Comparison of ENCODE assay signal across 12 mouse cellular contexts in the genomic region with DNA sequence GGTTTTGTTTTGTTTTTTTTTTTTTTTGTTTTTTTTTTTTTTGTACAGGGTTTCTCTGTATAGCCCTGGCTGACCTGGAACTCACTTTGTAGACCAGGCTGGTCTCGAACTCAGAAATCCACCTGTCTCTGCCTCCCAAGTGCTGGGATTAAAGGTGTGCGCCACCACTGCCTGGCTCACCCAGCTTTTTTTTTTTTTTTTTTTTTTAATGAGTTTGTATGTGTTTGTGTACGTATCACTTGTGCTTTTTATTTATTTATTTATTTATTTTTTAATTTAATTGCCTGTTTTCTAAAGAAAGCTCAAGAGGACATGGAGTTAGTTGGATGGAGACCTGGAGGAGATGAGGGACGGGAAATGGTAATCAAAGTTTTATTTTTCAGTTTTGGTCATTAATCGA. TPM values are rescaled to one million over a fixed set of nuclear protein-coding genes. Genes with fewer than 3 reads are reported as not detected.
DNase-seq lines count a peak whose midpoint lies in the region; ATAC-seq and TF ChIP-seq lines count a peak whose summit lies in the region.
"Not testable (repeated sequence)": the region's sequence is repeated elsewhere in the genome, so short reads cannot be mapped to it uniquely, and the experiment has no call there.
"Had no signal": no experiment of that assay in that cellular context is flagged by ENCODE, and none has a peak within 500 bp of the region (broad histone marks: within the 10 kb centered on the region; RNA-seq: fewer than 3 reads in every experiment).

No protein-coding gene starts in this region.

- not testable (repeated sequence) for H3K4me1 ChIP-seq in MEL (ENCODE audit: control insufficient read depth in 1 of 2, insufficient read depth in 2 of 2, low read length in 2 of 2); forebrain, embryonic 13.5 days; heart, embryonic 14.5 days (ENCODE audit: control insufficient read depth in 2 of 2, insufficient read depth in 2 of 2, low read length in 2 of 2); hindbrain, postnatal 0 days (ENCODE audit: insufficient read depth, low read length); limb, embryonic 10.5 days; liver, embryonic 16.5 days (ENCODE audit: control insufficient read depth, low read depth, low read length); midbrain, embryonic 13.5 days (replicated peaks); stomach, embryonic 15.5 days

- not testable (repeated sequence) for ATAC-seq in forebrain, embryonic 13.5 days; heart, embryonic 14.5 days (ENCODE audit: insufficient number of reproducible peaks, insufficient read depth, low FRiP score, low read depth); hindbrain, postnatal 0 days; liver, embryonic 16.5 days (ENCODE audit: low read depth); midbrain, embryonic 13.5 days; stomach, embryonic 15.5 days (ENCODE audit: insufficient read depth, low FRiP score, low read depth)

- not testable (repeated sequence) for TF ChIP-seq RAD21 in MEL (IDR thresholded peaks at IDR 0.05; ENCODE audit: low read depth, low read length)

- DNase-seq in MEL (ENCODE audit: low read depth, low spot score); hindbrain, postnatal 0 days (ENCODE audit: low spot score); limb, embryonic 10.5 days (ENCODE audit: low spot score): not testable (repeated sequence)

- peaks cover 44% of the 10 kb centered on the region for H3K79me2 ChIP-seq in MEL (ENCODE audit: control insufficient read depth, insufficient read depth, low read length, poor library complexity)

- not testable (repeated sequence) for H3K27me3 ChIP-seq in MEL (ENCODE audit: control insufficient read depth in 1 of 2, insufficient read depth in 2 of 2, low read length in 2 of 2); forebrain, embryonic 13.5 days; heart, embryonic 14.5 days (ENCODE audit: control insufficient read depth, insufficient read depth, low read length); hindbrain, postnatal 0 days (ENCODE audit: insufficient read depth, low read length); limb, embryonic 10.5 days (ENCODE audit: low read depth, poor library complexity, severe bottlenecking); liver, embryonic 16.5 days (ENCODE audit: control insufficient read depth, insufficient read depth, low read depth, low read length); midbrain, embryonic 13.5 days; stomach, embryonic 15.5 days (replicated peaks)

- H3K36me3 ChIP-seq in MEL (ENCODE audit: control insufficient read depth in 1 of 2, insufficient read depth in 2 of 2, low read length in 2 of 2); hindbrain, postnatal 0 days (ENCODE audit: insufficient read depth, low read length); liver, embryonic 16.5 days (ENCODE audit: control insufficient read depth, insufficient read depth); midbrain, embryonic 13.5 days; stomach, embryonic 15.5 days: not testable (repeated sequence)
- peaks cover 10% of the 10 kb centered on the region for H3K36me3 ChIP-seq in forebrain, embryonic 13.5 days (ENCODE audit: poor library complexity, severe bottlenecking)
- H3K36me3 ChIP-seq in heart, embryonic 14.5 days (ENCODE audit: control insufficient read depth, insufficient read depth, low read length), result peaks cover 17% of the 10 kb centered on the region
- peaks cover 15% of the 10 kb centered on the region for H3K36me3 ChIP-seq in limb, embryonic 10.5 days

- H3K27ac ChIP-seq in MEL (ENCODE audit: control insufficient read depth, low read depth, low read length), result peak overlapping the region; percentile 49
- H3K27ac ChIP-seq in forebrain, embryonic 13.5 days; heart, embryonic 14.5 days (replicated peaks in 1 of 2; ENCODE audit: control insufficient read depth in 1 of 2, insufficient read depth in 1 of 2, low read depth in 2 of 2, low read length in 2 of 2); limb, embryonic 10.5 days; liver, embryonic 16.5 days (ENCODE audit: low read length): not testable (repeated sequence)
- peak overlapping the region; percentile 86; the same call in 1 of the 2 replicates for H3K27ac ChIP-seq in hindbrain, postnatal 0 days
- H3K27ac ChIP-seq in midbrain, embryonic 13.5 days, result 0 out of 2 replicates have a peak overlapping the region, but pooled peaks have one; percentile 56
- peak overlapping the region; percentile 48; the same call in 1 of the 2 replicates for H3K27ac ChIP-seq in stomach, embryonic 15.5 days

- not testable (repeated sequence) for TF ChIP-seq EP300 in MEL (IDR thresholded peaks at IDR 0.05; ENCODE audit: low read depth in 1 of 2, low read length in 2 of 2)

- 81% methylated on average over 5 of the region's 5 CpGs for WGBS in forebrain, embryonic 13.5 days
- WGBS in heart, embryonic 14.5 days, result 89% methylated on average over 5 of the region's 5 CpGs
- WGBS in hindbrain, postnatal 0 days, result 92% methylated on average over 5 of the region's 5 CpGs
- 89% methylated on average over 5 of the region's 5 CpGs for WGBS in limb, embryonic 10.5 days
- 78% methylated on average over 5 of the region's 5 CpGs for WGBS in liver, embryonic 16.5 days (ENCODE audit: insufficient replicate concordance)
- 86% methylated on average over 5 of the region's 5 CpGs for WGBS in midbrain, embryonic 13.5 days
- 88% methylated on average over 5 of the region's 5 CpGs for WGBS in stomach, embryonic 15.5 days

- H3K9ac ChIP-seq in MEL (ENCODE audit: control insufficient read depth, low read depth, low read length, poor library complexity, severe bottlenecking), result peak overlapping the region; percentile 66
- not testable (repeated sequence) for H3K9ac ChIP-seq in forebrain, embryonic 13.5 days; hindbrain, postnatal 0 days (replicated peaks; ENCODE audit: low read length); midbrain, embryonic 13.5 days (replicated peaks); stomach, embryonic 15.5 days
- peak overlapping the region; percentile 86; the same call in 1 of the 2 replicates for H3K9ac ChIP-seq in heart, embryonic 14.5 days (ENCODE audit: low read length)
- 0 out of 2 replicates have a peak overlapping the region, but pooled peaks have one; percentile 29 for H3K9ac ChIP-seq in liver, embryonic 16.5 days (ENCODE audit: low read depth, low read length)

- H3K4me2 ChIP-seq in forebrain, embryonic 13.5 days, result 0 out of 2 replicates have a peak overlapping the region, but pooled peaks have one; percentile 64
- peak overlapping the region; percentile 78 for H3K4me2 ChIP-seq in heart, embryonic 14.5 days (ENCODE audit: low read length)
- peak overlapping the region; percentile 73 for H3K4me2 ChIP-seq in hindbrain, postnatal 0 days (ENCODE audit: low read depth, low read length)
- peak overlapping the region; percentile 76 for H3K4me2 ChIP-seq in liver, embryonic 16.5 days (ENCODE audit: low read depth, low read length)
- H3K4me2 ChIP-seq in midbrain, embryonic 13.5 days (replicated peaks), result peak overlapping the region; percentile 61
- H3K4me2 ChIP-seq in stomach, embryonic 15.5 days, result peak overlapping the region; percentile 40

- TF ChIP-seq POLR2A in MEL (IDR thresholded peaks at IDR 0.05; ENCODE audit: control insufficient read depth in 1 of 2, insufficient read depth in 1 of 2, low read depth in 1 of 2, low read length in 2 of 2, poor library complexity in 1 of 2), result not testable (repeated sequence)

- TF ChIP-seq CTCF in MEL (IDR thresholded peaks at IDR 0.05 in 2 of 3, conservative IDR thresholded peaks at IDR 0.05 in 1 of 3; ENCODE audit: control insufficient read depth in 1 of 3, insufficient read depth in 1 of 3, low read depth in 2 of 3, low read length in 3 of 3, poor library complexity in 1 of 3, severe bottlenecking in 1 of 3); hindbrain, postnatal 0 days (IDR thresholded peaks at IDR 0.05; ENCODE audit: low read depth): not testable (repeated sequence)

- H3K9me3 ChIP-seq in MEL (replicated peaks; ENCODE audit: insufficient read depth, low read length); forebrain, embryonic 13.5 days (replicated peaks); heart, embryonic 14.5 days (ENCODE audit: control insufficient read depth, low read length); hindbrain, postnatal 0 days (ENCODE audit: low read length); limb, embryonic 10.5 days (replicated peaks); liver, embryonic 16.5 days (replicated peaks; ENCODE audit: control insufficient read depth, low read length); midbrain, embryonic 13.5 days; stomach, embryonic 15.5 days: not testable (repeated sequence)

- peak overlapping the region; percentile 53 to 63 for H3K4me3 ChIP-seq in MEL (ENCODE audit: control insufficient read depth in 1 of 2, insufficient read depth in 1 of 2, low read depth in 2 of 2, low read length in 2 of 2)
- peak overlapping the region; percentile 54; the same call in 1 of the 2 replicates for H3K4me3 ChIP-seq in forebrain, embryonic 13.5 days
- H3K4me3 ChIP-seq in heart, embryonic 14.5 days (ENCODE audit: control insufficient read depth in 1 of 2, insufficient read depth in 1 of 2, low read depth in 1 of 2, low read length in 2 of 2); liver, embryonic 16.5 days (ENCODE audit: low read depth, low read length); midbrain, embryonic 13.5 days (replicated peaks); stomach, embryonic 15.5 days (replicated peaks): not testable (repeated sequence)
- peak overlapping the region; percentile 63 for H3K4me3 ChIP-seq in hindbrain, postnatal 0 days (ENCODE audit: low read length)
- H3K4me3 ChIP-seq in limb, embryonic 10.5 days, result peak overlapping the region; percentile 61; the same call in 1 of the 2 replicates

RNA-seq across cellular contexts. Expression of gene Ccnb1ip1, which starts 1.1 kb away (rescaled TPM):
- 23.3 and 28.3 TPM in 2 replicates for total RNA-seq in MEL (2012; rRNA removed)
- polyA plus RNA-seq in MEL (2012; ENCODE audit: insufficient read depth in 1 of 2, insufficient read length in 2 of 2, low read depth in 1 of 2, low replicate concordance in 2 of 2, missing spikeins in 1 of 2), result 10 to 100 TPM in 1 of 2 experiments, not detected in 1; 27.6 TPM
- not detected in 2 replicates for polyA plus RNA-seq in forebrain, embryonic 13.5 days (2015; fragmentation: Nextera tagmentation; extraction: Ambion mirVana)
- not detected in 2 replicates for polyA plus RNA-seq in heart, embryonic 14.5 days (2014; fragmentation: Nextera tagmentation; extraction: Ambion mirVana)
- not detected in 2 replicates for total RNA-seq in hindbrain, postnatal 0 days (2014; rRNA removed)
- 0.09 and 0.15 TPM in 2 replicates for polyA plus RNA-seq in hindbrain, postnatal 0 days (2015; fragmentation: Nextera tagmentation; extraction: Ambion mirVana)
- not detected in 2 replicates for polyA plus RNA-seq in limb, embryonic 10.5 days (2016; fragmentation: Nextera tagmentation; extraction: Ambion mirVana)
- polyA plus RNA-seq in liver, embryonic 16.5 days (2015; fragmentation: Nextera tagmentation; extraction: Ambion mirVana), result not detected in 2 replicates
- 0.11 TPM in 1 of 2 replicates, not detected in the other for polyA plus RNA-seq in midbrain, embryonic 13.5 days (2015; fragmentation: Nextera tagmentation; extraction: Ambion mirVana)
- polyA plus RNA-seq in stomach, embryonic 15.5 days (2015; fragmentation: Nextera tagmentation; extraction: Ambion mirVana), result not detected in 2 replicates
- total RNA-seq: gastrocnemius, adult 8-10 months; left cerebral cortex, postnatal 25 days; monocyte, adult 5-6 weeks had no signal
- polyA plus RNA-seq: spleen, adult 2 months had no signal

RNA-seq across cellular contexts. Expression of gene Parp2, which starts 1.2 kb away (rescaled TPM):
- 65.6 and 81.1 TPM in 2 replicates for total RNA-seq in MEL (2012; rRNA removed)
- 10 to 100 TPM in 1 of 2 experiments, not detected in 1; 83.2 TPM for polyA plus RNA-seq in MEL (2012; ENCODE audit: insufficient read depth in 1 of 2, insufficient read length in 2 of 2, low read depth in 1 of 2, low replicate concordance in 2 of 2, missing spikeins in 1 of 2)
- 65.0 and 67.2 TPM in 2 replicates for polyA plus RNA-seq in forebrain, embryonic 13.5 days (2015; fragmentation: Nextera tagmentation; extraction: Ambion mirVana)
- polyA plus RNA-seq in heart, embryonic 14.5 days (2014; fragmentation: Nextera tagmentation; extraction: Ambion mirVana), result 42.4 and 46.0 TPM in 2 replicates
- total RNA-seq in hindbrain, postnatal 0 days (2014; rRNA removed), result 19.7 and 21.1 TPM in 2 replicates
- polyA plus RNA-seq in hindbrain, postnatal 0 days (2015; fragmentation: Nextera tagmentation; extraction: Ambion mirVana), result 36.2 and 36.6 TPM in 2 replicates
- polyA plus RNA-seq in limb, embryonic 10.5 days (2016; fragmentation: Nextera tagmentation; extraction: Ambion mirVana), result 63.3 and 77.2 TPM in 2 replicates
- 28.9 and 31.0 TPM in 2 replicates for polyA plus RNA-seq in liver, embryonic 16.5 days (2015; fragmentation: Nextera tagmentation; extraction: Ambion mirVana)
- polyA plus RNA-seq in midbrain, embryonic 13.5 days (2015; fragmentation: Nextera tagmentation; extraction: Ambion mirVana), result 48.4 and 50.6 TPM in 2 replicates
- 62.6 and 63.3 TPM in 2 replicates for polyA plus RNA-seq in stomach, embryonic 15.5 days (2015; fragmentation: Nextera tagmentation; extraction: Ambion mirVana)

RNA-seq across cellular contexts. Expression of gene Ttc5, which starts 21.1 kb away (rescaled TPM):
- total RNA-seq in MEL (2012; rRNA removed), result 22.7 and 24.2 TPM in 2 replicates
- polyA plus RNA-seq in MEL (2012; ENCODE audit: insufficient read depth in 1 of 2, insufficient read length in 2 of 2, low read depth in 1 of 2, low replicate concordance in 2 of 2, missing spikeins in 1 of 2), result 10 to 100 TPM in 1 of 2 experiments, not detected in 1; 28.1 TPM
- 128 and 130 TPM in 2 replicates for polyA plus RNA-seq in forebrain, embryonic 13.5 days (2015; fragmentation: Nextera tagmentation; extraction: Ambion mirVana)
- 48.8 and 51.8 TPM in 2 replicates for polyA plus RNA-seq in heart, embryonic 14.5 days (2014; fragmentation: Nextera tagmentation; extraction: Ambion mirVana)
- total RNA-seq in hindbrain, postnatal 0 days (2014; rRNA removed), result 90.8 and 91.6 TPM in 2 replicates
- 95.3 and 95.8 TPM in 2 replicates for polyA plus RNA-seq in hindbrain, postnatal 0 days (2015; fragmentation: Nextera tagmentation; extraction: Ambion mirVana)
- polyA plus RNA-seq in limb, embryonic 10.5 days (2016; fragmentation: Nextera tagmentation; extraction: Ambion mirVana), result 91.9 and 96.1 TPM in 2 replicates
- polyA plus RNA-seq in liver, embryonic 16.5 days (2015; fragmentation: Nextera tagmentation; extraction: Ambion mirVana), result 14.6 TPM in 2 replicates
- 130 and 136 TPM in 2 replicates for polyA plus RNA-seq in midbrain, embryonic 13.5 days (2015; fragmentation: Nextera tagmentation; extraction: Ambion mirVana)
- 59.9 and 65.2 TPM in 2 replicates for polyA plus RNA-seq in stomach, embryonic 15.5 days (2015; fragmentation: Nextera tagmentation; extraction: Ambion mirVana)
